Comparison of ENCODE assay signal across 7 mouse cellular contexts in genomic region chr3:94456529-94457000, GRCm38 (mm10). TPM values are rescaled to one million over a fixed set of nuclear protein-coding genes. Genes with fewer than 3 reads are reported as not detected.
DNase-seq lines count a peak whose midpoint lies in the region; ATAC-seq lines count a peak whose summit lies in the region.

No protein-coding gene starts in this region.

- H3K4me3 ChIP-seq in midbrain, embryonic 10.5 days, result peak overlapping the region; percentile 45

- DNase-seq in adrenal gland, adult 2 months, result peak; percentile 89
- DNase-seq in embryo, embryonic 10 days (ENCODE audit: low spot score), result peak; percentile 98
- DNase-seq in gastrocnemius, postnatal 14 days, result peak; percentile 81
- peak; percentile 85 to 93 for DNase-seq in left cerebral cortex, postnatal 25 days (ENCODE audit: low spot score in 2 of 2)
- peak; percentile 87 for DNase-seq in midbrain, embryonic 10.5 days (ENCODE audit: low spot score)
- peak; percentile 64 to 77 for DNase-seq in right cerebral cortex, postnatal 36 days (ENCODE audit: low spot score in 2 of 2)

- WGBS in midbrain, embryonic 10.5 days, result under 1% methylated on average over 12 of the region's 12 CpGs

- no peaks in the 10 kb centered on the region for H3K9me3 ChIP-seq in midbrain, embryonic 10.5 days (replicated peaks)

- 0 out of 2 replicates have a peak, but pooled peaks cover 7% of the 10 kb centered on the region for H3K27me3 ChIP-seq in midbrain, embryonic 10.5 days (ENCODE audit: low read depth, poor library complexity, severe bottlenecking)

- ATAC-seq in inflammation-experienced regulatory T-cells, adult 6 months, result peak; percentile 75

- no peak overlapping the region for H3K27ac ChIP-seq in midbrain, embryonic 10.5 days (replicated peaks)

- intact Hi-C loops in gastrocnemius, postnatal 14 days (cut with DNase I; ENCODE audit: low total_unique reads), result loop anchor here (5.0 kb wide), 1 partner anchor 146 kb away; no protein-coding TSS in a partner anchor
- intact Hi-C loops in left cerebral cortex, postnatal 25 days (cut with DNase I), result loop anchor here (1.0 to 5.0 kb wide), 3 partner anchors 46 to 146 kb away; partner anchors contain the start of gene Snx27

- no peaks in the 10 kb centered on the region for H3K36me3 ChIP-seq in midbrain, embryonic 10.5 days

- 0 out of 2 replicates have a peak, but pooled peaks cover 4% of the 10 kb centered on the region for H3K4me1 ChIP-seq in midbrain, embryonic 10.5 days

RNA-seq across cellular contexts. Expression of gene Oaz3, which starts 12.8 kb away (rescaled TPM):
- under 1 TPM in 1 of 2 experiments, not detected in 1; 0.24 TPM for total RNA-seq in adrenal gland, adult 2 months (2021)
- polyA plus RNA-seq in adrenal gland, adult 2 months (2012; rRNA removed), result 0.15 TPM in 1 of 2 replicates, not detected in the other
- not detected for total RNA-seq in gastrocnemius, postnatal 14 days (2021)
- 1 to 10 TPM in 2 of 3 experiments, under 1 TPM in 1; 0.75 to 1.2 (median 1.0) TPM for polyA plus RNA-seq in inflammation-experienced regulatory T-cells, adult 6 months (2017; shearing (Covaris generic))
- total RNA-seq in left cerebral cortex, postnatal 25 days (2021), result not detected
- 0.58 and 0.65 TPM in 2 replicates for polyA plus RNA-seq in midbrain, embryonic 10.5 days (2016; fragmentation: Nextera tagmentation; extraction: Ambion mirVana)

RNA-seq across cellular contexts. Expression of gene Mrpl9, which starts 13.4 kb away (rescaled TPM):
- total RNA-seq in adrenal gland, adult 2 months (2021), result 10 to 100 TPM; 46.4 to 84.5 TPM
- 16.4 and 18.0 TPM in 2 replicates for polyA plus RNA-seq in adrenal gland, adult 2 months (2012; rRNA removed)
- 10 to 100 TPM; 40.4 to 47.1 TPM for total RNA-seq in gastrocnemius, postnatal 14 days (2021)
- polyA plus RNA-seq in inflammation-experienced regulatory T-cells, adult 6 months (2017; shearing (Covaris generic)), result 10 to 100 TPM; 45.9 to 67.0 (median 66.8) TPM
- total RNA-seq in left cerebral cortex, postnatal 25 days (2021), result 10 to 100 TPM; 37.8 to 38.9 TPM
- 71.7 and 72.9 TPM in 2 replicates for polyA plus RNA-seq in midbrain, embryonic 10.5 days (2016; fragmentation: Nextera tagmentation; extraction: Ambion mirVana)

RNA-seq across cellular contexts. Expression of gene Celf3, which starts 21.5 kb away (rescaled TPM):
- 10 to 100 TPM; 17.6 to 27.7 TPM for total RNA-seq in adrenal gland, adult 2 months (2021)
- polyA plus RNA-seq in adrenal gland, adult 2 months (2012; rRNA removed), result 62.2 and 77.6 TPM in 2 replicates
- total RNA-seq in gastrocnemius, postnatal 14 days (2021), result not detected
- 1 to 10 TPM in 1 of 3 experiments, under 1 TPM in 2; 0.73 to 1.5 (median 0.87) TPM for polyA plus RNA-seq in inflammation-experienced regulatory T-cells, adult 6 months (2017; shearing (Covaris generic))
- 100 to 1,000 TPM; 166 to 170 TPM for total RNA-seq in left cerebral cortex, postnatal 25 days (2021)
- 69.0 and 128 TPM in 2 replicates for polyA plus RNA-seq in midbrain, embryonic 10.5 days (2016; fragmentation: Nextera tagmentation; extraction: Ambion mirVana)

RNA-seq across cellular contexts. Expression of gene Riiad1, which starts 23.6 kb away (rescaled TPM):
- 1 to 10 TPM; 2.8 to 3.5 TPM for total RNA-seq in adrenal gland, adult 2 months (2021)
- polyA plus RNA-seq in adrenal gland, adult 2 months (2012; rRNA removed), result not detected in 2 replicates
- total RNA-seq in gastrocnemius, postnatal 14 days (2021), result 1 to 10 TPM; 3.0 to 3.8 TPM
- not detected for polyA plus RNA-seq in inflammation-experienced regulatory T-cells, adult 6 months (2017; shearing (Covaris generic))
- total RNA-seq in left cerebral cortex, postnatal 25 days (2021), result 1 to 10 TPM; 4.2 to 5.3 TPM
- polyA plus RNA-seq in midbrain, embryonic 10.5 days (2016; fragmentation: Nextera tagmentation; extraction: Ambion mirVana), result 8.4 and 12.5 TPM in 2 replicates

RNA-seq across cellular contexts. Expression of gene Tdrkh, which starts 43.5 kb away (rescaled TPM):
- 10 to 100 TPM in 1 of 2 experiments, 1 to 10 TPM in 1; 6.4 to 14.7 TPM for total RNA-seq in adrenal gland, adult 2 months (2021)
- polyA plus RNA-seq in adrenal gland, adult 2 months (2012; rRNA removed), result 0.23 and 0.24 TPM in 2 replicates
- total RNA-seq in gastrocnemius, postnatal 14 days (2021), result 1 to 10 TPM; 3.5 to 4.8 TPM
- polyA plus RNA-seq in inflammation-experienced regulatory T-cells, adult 6 months (2017; shearing (Covaris generic)), result 10 to 100 TPM in 1 of 3 experiments, 1 to 10 TPM in 2; 4.8 to 11.2 (median 7.8) TPM
- 10 to 100 TPM; 35.1 to 37.9 TPM for total RNA-seq in left cerebral cortex, postnatal 25 days (2021)
- 45.2 and 53.8 TPM in 2 replicates for polyA plus RNA-seq in midbrain, embryonic 10.5 days (2016; fragmentation: Nextera tagmentation; extraction: Ambion mirVana)

Comparison
In these comparisons a context has a peak if more than half of its experiments do, and no peak if none do; other contexts are left out.
1. RNA of gene Celf3, which starts 21.5 kb away (total RNA-seq): 166 to 170 TPM in left cerebral cortex, postnatal 25 days and 17.6 to 27.7 TPM in adrenal gland, adult 2 months; not detected in gastrocnemius, postnatal 14 days; every median in the first group is over 10 times any median in the second.
2. Peak in every context shown above with its lines, with median percentiles within 50 percentile points of each other: DNase-seq.